Mouse (Mus musculus) intestine, postnatal 0 days (tissue): ENCODE results near the gene Vmo1. TPM values are rescaled to one million over a fixed set of nuclear protein-coding genes. Genes with fewer than 3 reads are reported as not detected.
A peak's percentile ranks its signal among the peaks of the same experiment; 100 is the strongest.

ENCODE experiments used
- ATAC-seq: fragments of 200-750 bp; cut with Nextera tagmentation; 2 replicates; pipeline ENCODE4 v1.8.0; 2017; ENCODE audit warnings: mild to moderate bottlenecking, moderate TSS enrichment, moderate library complexity
- H3K27ac ChIP-seq: fragments of 300-500 bp; sonication (generic); 2 replicates; pipeline ENCODE4 v1.5.1; 2014; ENCODE audit warnings: mild to moderate bottlenecking, low read depth, low read length, moderate library complexity
- H3K27me3 ChIP-seq: fragments of 300-500 bp; sonication (generic); replicated peaks from 2 replicates; pipeline ENCODE4 v1.6.1; 2014; ENCODE audit warnings: low read length, mixed read lengths; ENCODE audit not compliant: control insufficient read depth, insufficient read depth
- H3K36me3 ChIP-seq: fragments of 300-500 bp; sonication (generic); 2 replicates; pipeline ENCODE4 v1.6.1; 2014; ENCODE audit warnings: mild to moderate bottlenecking, moderate library complexity; ENCODE audit not compliant: control insufficient read depth, insufficient read depth
- H3K4me1 ChIP-seq: fragments of 300-500 bp; sonication (generic); replicated peaks from 2 replicates; pipeline ENCODE4 v1.6.1; 2014; ENCODE audit warnings: antibody characterized with exemption, low read length, mixed read lengths; ENCODE audit not compliant: control insufficient read depth, insufficient read depth
- H3K4me2 ChIP-seq: fragments of 300-500 bp; sonication (generic); replicated peaks from 2 replicates; pipeline ENCODE4 v1.6.1; 2014; ENCODE audit warnings: low read depth, mild to moderate bottlenecking, moderate library complexity
- H3K4me3 ChIP-seq: fragments of 300-500 bp; sonication (generic); 2 replicates; pipeline ENCODE4 v1.5.1; 2014; ENCODE audit warnings: low read depth, low read length
- H3K9ac ChIP-seq: fragments of 300-500 bp; sonication (generic); 2 replicates; pipeline ENCODE4 v1.6.1; 2014; ENCODE audit warnings: mild to moderate bottlenecking, low read depth, low read length
- H3K9me3 ChIP-seq: fragments of 300-500 bp; sonication (generic); 2 replicates; pipeline ENCODE4 v1.6.1; 2016; ENCODE audit warnings: mixed run types; ENCODE audit not compliant: control insufficient read depth
- CTCF ChIP-seq: sonication (generic); IDR thresholded peaks from 2 replicates; pipeline ENCODE4 v1.5.1; 2016; ENCODE audit warnings: low read depth, mild to moderate bottlenecking, control low read depth, antibody characterized with exemption, moderate library complexity
- WGBS: fragments of 180-500 bp; shearing (Covaris S2); extraction: QIAGEN DNeasy Blood & Tissue Kit; methylation state at CpG from one replicate; pipeline ENCODE4 v1.1.7; 2014; 5-methylcytosine and 5-hydroxymethylcytosine counted together
- polyA plus RNA-seq: library from polyadenylated mRNA; unstranded; fragments of >200 nt; fragmentation: Nextera tagmentation; extraction: Ambion mirVana; gene quantifications from 2 replicates; pipeline ENCODE4 v1.2.1, GENCODE M21; 2015

Gene Vmo1
- polyA plus RNA-seq, 1 experiment from 2014 or later = 0.25 TPM

- no peaks in the 10 kb centered on the region for H3K27me3 ChIP-seq
- no peaks in the 10 kb centered on the region for H3K9me3 ChIP-seq
- no peak overlapping the region for H3K27ac ChIP-seq
- TF ChIP-seq CTCF = peak; percentile 82
- WGBS = 15% methylated on average over 2 of the region's 2 CpGs
- no peaks in the 10 kb centered on the region for H3K4me1 ChIP-seq
- H3K4me2 ChIP-seq = no peak overlapping the region
- H3K9ac ChIP-seq = no peak overlapping the region
- ATAC-seq = no peak
- H3K36me3 ChIP-seq = no peaks in the 10 kb centered on the region
- no peak overlapping the region for H3K4me3 ChIP-seq
These were observed 1.9 kb upstream of the Vmo1 start for GRCm38 (mm10) chr11:70516352-70516751.

GRCm38 (mm10) chr11:70513520-70513919 lies 896 bp downstream of the Vmo1 start:
- 64% methylated on average over 11 of the region's 11 CpGs for WGBS

GRCm38 (mm10) chr11:70512709-70513342 lies 1.6 kb downstream of the Vmo1 start:
- WGBS = 84% methylated on average over 7 of the region's 7 CpGs
- no peak overlapping the region for H3K4me2 ChIP-seq
- H3K36me3 ChIP-seq = peaks cover 3% of the 10 kb centered on the region; the same call in 1 of the 2 replicates
- ATAC-seq = no peak
- H3K9ac ChIP-seq = no peak overlapping the region
- no peak for TF ChIP-seq CTCF
- no peaks in the 10 kb centered on the region for H3K9me3 ChIP-seq
- no peaks in the 10 kb centered on the region for H3K27me3 ChIP-seq
- H3K4me1 ChIP-seq = no peaks in the 10 kb centered on the region
- no peak overlapping the region for H3K4me3 ChIP-seq
- no peak overlapping the region for H3K27ac ChIP-seq

More at GRCm38 (mm10) chr11:70513520-70513919, 896 bp downstream of the Vmo1 start:
- H3K27me3 ChIP-seq = no peaks in the 10 kb centered on the region
- ATAC-seq = no peak
- no peak overlapping the region for H3K4me3 ChIP-seq
- no peak overlapping the region for H3K27ac ChIP-seq
- H3K9ac ChIP-seq = no peak overlapping the region
- H3K9me3 ChIP-seq = no peaks in the 10 kb centered on the region
- TF ChIP-seq CTCF = peak; percentile 51
- H3K4me1 ChIP-seq = no peaks in the 10 kb centered on the region
- H3K36me3 ChIP-seq = peaks cover 3% of the 10 kb centered on the region; the same call in 1 of the 2 replicates
- no peak overlapping the region for H3K4me2 ChIP-seq

GRCm38 (mm10) chr11:70511825-70512224 lies 2.6 kb downstream of the Vmo1 start:
- H3K27ac ChIP-seq = no peak overlapping the region
- H3K27me3 ChIP-seq = no peaks in the 10 kb centered on the region
- no peaks in the 10 kb centered on the region for H3K9me3 ChIP-seq
- 0 out of 2 replicates have a peak, but pooled peaks cover 2% of the 10 kb centered on the region for H3K4me1 ChIP-seq
- no peak for TF ChIP-seq CTCF
- 90% methylated on average over 7 of the region's 7 CpGs for WGBS
- no peak overlapping the region for H3K4me2 ChIP-seq
- H3K4me3 ChIP-seq = no peak overlapping the region
- peaks cover 3% of the 10 kb centered on the region; the same call in 1 of the 2 replicates for H3K36me3 ChIP-seq
- ATAC-seq = no peak
- no peak overlapping the region for H3K9ac ChIP-seq

GRCm38 (mm10) chr11:70511242-70511641 lies 3.2 kb downstream of the Vmo1 start:
- Histone ChIP-seq H3K9me3 (no peaks in the 10 kb centered on the region), H3K27ac (no peak overlapping the region), H3K36me3 (peaks cover 3% of the 10 kb centered on the region; the same call in 1 of the 2 replicates), H3K4me1 (0 out of 2 replicates have a peak, but pooled peaks cover 2% of the 10 kb centered on the region), H3K9ac (no peak overlapping the region), H3K4me3 (no peak overlapping the region), H3K4me2 (no peak overlapping the region), H3K27me3 (no peaks in the 10 kb centered on the region)
- no peak for ATAC-seq
- 68% methylated on average over 2 of the region's 2 CpGs for WGBS
- no peak for TF ChIP-seq CTCF

GRCm38 (mm10) chr11:70509753-70510564 lies 4.5 kb downstream of the Vmo1 start:
- H3K27ac ChIP-seq = no peak overlapping the region
- H3K9me3 ChIP-seq = no peaks in the 10 kb centered on the region
- H3K9ac ChIP-seq = no peak overlapping the region
- peak overlapping the region; percentile 31 for H3K4me2 ChIP-seq
- no peak overlapping the region for H3K4me3 ChIP-seq
- TF ChIP-seq CTCF = peak; percentile 81
- H3K4me1 ChIP-seq = 0 out of 2 replicates have a peak, but pooled peaks cover 2% of the 10 kb centered on the region
- no peaks in the 10 kb centered on the region for H3K27me3 ChIP-seq
- WGBS = 14% methylated on average over 19 of the region's 19 CpGs
- ATAC-seq = no peak
- peaks cover 3% of the 10 kb centered on the region; the same call in 1 of the 2 replicates for H3K36me3 ChIP-seq
